15 mouse cellular contexts compared by ENCODE assay signal in the genomic region with DNA sequence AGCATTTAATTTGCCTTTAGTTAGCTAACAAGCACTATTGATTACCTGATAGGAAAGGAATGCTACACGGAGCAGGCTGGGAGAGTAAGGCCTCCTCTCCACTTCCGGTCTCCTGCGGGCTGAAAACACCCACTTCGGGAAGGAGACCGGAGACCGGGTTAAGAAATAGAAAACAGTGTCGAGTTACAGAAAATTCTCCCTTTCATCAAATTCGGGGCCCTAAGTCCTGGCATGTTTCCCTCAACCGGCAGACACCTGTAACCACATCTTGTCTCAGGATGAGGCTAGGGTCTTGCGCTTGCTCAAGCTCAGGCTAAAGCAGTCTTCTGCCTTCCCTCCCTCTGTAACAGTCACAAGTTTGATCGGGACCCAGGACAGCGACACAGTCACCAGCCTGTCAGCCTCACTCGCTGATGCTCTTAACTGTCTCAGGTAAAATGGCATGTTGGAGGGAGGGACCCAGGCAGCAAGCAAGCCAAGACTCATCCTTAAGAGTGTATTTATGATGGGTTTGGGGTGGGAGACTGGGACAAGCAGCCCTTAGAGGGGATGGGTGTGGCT. TPM values are rescaled to one million over a fixed set of nuclear protein-coding genes. Genes with fewer than 3 reads are reported as not detected.
DNase-seq lines count a peak whose midpoint lies in the region; ATAC-seq and TF ChIP-seq lines count a peak whose summit lies in the region.
"Had no signal": no experiment of that assay in that cellular context is flagged by ENCODE, and none has a peak within 500 bp of the region (broad histone marks: within the 10 kb centered on the region; RNA-seq: fewer than 3 reads in every experiment).

No protein-coding gene starts in this region.

- no peak for TF ChIP-seq CTCF in midbrain, postnatal 0 days (IDR thresholded peaks at IDR 0.05)

- peaks cover 56% of the 10 kb centered on the region for H3K27me3 ChIP-seq in kidney, embryonic 14.5 days (ENCODE audit: control insufficient read depth, insufficient read depth, low read length)
- H3K27me3 ChIP-seq in hindbrain, embryonic 14.5 days (ENCODE audit: control insufficient read depth, insufficient read depth, low read length) = no peaks in the 10 kb centered on the region; the same call in 1 of the 2 replicates
- H3K27me3 ChIP-seq in midbrain, postnatal 0 days (ENCODE audit: insufficient read depth, low read length) = no peaks in the 10 kb centered on the region; the same call in 1 of the 2 replicates

- H3K36me3 ChIP-seq in kidney, embryonic 14.5 days (ENCODE audit: control insufficient read depth, insufficient read depth, low read length) = no peaks in the 10 kb centered on the region
- H3K36me3 ChIP-seq in hindbrain, embryonic 14.5 days (replicated peaks; ENCODE audit: control insufficient read depth, insufficient read depth) = no peaks in the 10 kb centered on the region
- no peaks in the 10 kb centered on the region for H3K36me3 ChIP-seq in midbrain, postnatal 0 days (ENCODE audit: insufficient read depth, low read length)

- H3K4me3 ChIP-seq in kidney, embryonic 14.5 days (ENCODE audit: low read length) = no peak overlapping the region
- no peak overlapping the region for H3K4me3 ChIP-seq in hindbrain, embryonic 14.5 days (replicated peaks; ENCODE audit: low read length)
- H3K4me3 ChIP-seq in midbrain, postnatal 0 days (ENCODE audit: low read depth, low read length) = no peak overlapping the region

- under 1% methylated on average over 13 of the region's 13 CpGs for WGBS in kidney, embryonic 14.5 days
- 9% methylated on average over 13 of the region's 13 CpGs for WGBS in hindbrain, embryonic 14.5 days
- 10% methylated on average over 13 of the region's 13 CpGs for WGBS in midbrain, postnatal 0 days

- no peak overlapping the region for H3K27ac ChIP-seq in kidney, embryonic 14.5 days (ENCODE audit: low read depth, low read length)
- no peak overlapping the region for H3K27ac ChIP-seq in hindbrain, embryonic 14.5 days
- no peak overlapping the region for H3K27ac ChIP-seq in midbrain, postnatal 0 days (ENCODE audit: low read depth, low read length)

- peak overlapping the region; percentile 10; the same call in 1 of the 2 replicates for H3K4me2 ChIP-seq in kidney, embryonic 14.5 days (replicated peaks; ENCODE audit: low read depth, low read length)
- peak overlapping the region; percentile 21 for H3K4me2 ChIP-seq in hindbrain, embryonic 14.5 days (replicated peaks)
- H3K4me2 ChIP-seq in midbrain, postnatal 0 days (ENCODE audit: low read depth, low read length, poor library complexity, severe bottlenecking) = peak overlapping the region; percentile 29

- peaks cover 4% of the 10 kb centered on the region; the same call in 1 of the 2 replicates for H3K9me3 ChIP-seq in kidney, embryonic 14.5 days (ENCODE audit: control insufficient read depth, low read length)
- H3K9me3 ChIP-seq in hindbrain, embryonic 14.5 days (ENCODE audit: control insufficient read depth, low read length) = peaks cover 6% of the 10 kb centered on the region; the same call in 1 of the 2 replicates
- H3K9me3 ChIP-seq in midbrain, postnatal 0 days (ENCODE audit: low read length) = peaks cover 4% of the 10 kb centered on the region; the same call in 1 of the 2 replicates

- H3K4me1 ChIP-seq in kidney, embryonic 14.5 days (ENCODE audit: control insufficient read depth, insufficient read depth, low read length) = peaks cover 4% of the 10 kb centered on the region; the same call in 1 of the 2 replicates
- peaks cover 13% of the 10 kb centered on the region; the same call in 1 of the 2 replicates for H3K4me1 ChIP-seq in hindbrain, embryonic 14.5 days (replicated peaks; ENCODE audit: control insufficient read depth, insufficient read depth, low read length)
- H3K4me1 ChIP-seq in midbrain, postnatal 0 days (ENCODE audit: insufficient read depth, low read length) = no peaks in the 10 kb centered on the region; the same call in 1 of the 2 replicates

- no peak for ATAC-seq in kidney, embryonic 14.5 days (ENCODE audit: low FRiP score, low TSS enrichment)
- ATAC-seq in hindbrain, embryonic 14.5 days (ENCODE audit: low FRiP score) = no peak
- no peak for ATAC-seq in midbrain, postnatal 0 days (ENCODE audit: low FRiP score)
- ATAC-seq: CD4-positive, CD25-positive, alpha-beta regulatory T cell, adult 4 months had no signal

- no peak for DNase-seq in kidney, postnatal 14 days
- DNase-seq in embryo, embryonic 9.5 days (ENCODE audit: extremely low spot score) = peak; percentile 35
- DNase-seq in hindbrain, embryonic 14.5 days (ENCODE audit: low spot score) = no peak
- no peak for DNase-seq in midbrain, postnatal 0 days (ENCODE audit: low spot score)
- no peak for DNase-seq in right cerebral cortex, adult 18-20 months
- no peak for DNase-seq in right cerebral cortex, postnatal 36 days (ENCODE audit: low spot score in 2 of 2)
- no peak for DNase-seq in heart, postnatal 25 days (ENCODE audit: low spot score)
- DNase-seq: adrenal gland, adult 8-10 months; cerebellum, postnatal 14 days; kidney, adult 9 months; thymus, postnatal 4 days had no signal

- intact Hi-C loops in heart, postnatal 25 days (cut with DNase I) = loop anchor here (5.0 kb wide), 1 partner anchor 97 kb away; a partner anchor contains a TSS

- H3K9ac ChIP-seq in kidney, embryonic 14.5 days (ENCODE audit: low read depth, low read length) = no peak overlapping the region
- H3K9ac ChIP-seq in hindbrain, embryonic 14.5 days = no peak overlapping the region
- H3K9ac ChIP-seq in midbrain, postnatal 0 days (replicated peaks; ENCODE audit: low read length, poor library complexity, severe bottlenecking) = no peak overlapping the region

RNA-seq across cellular contexts. Expression of a gene that starts 5.0 kb away (rescaled TPM):
- not detected in 2 replicates for polyA plus RNA-seq in kidney, embryonic 14.5 days (2014; fragmentation: Nextera tagmentation; extraction: Ambion mirVana)
- polyA plus RNA-seq in hindbrain, embryonic 14.5 days (2014; fragmentation: Nextera tagmentation; extraction: Ambion mirVana) = 0.51 and 0.88 TPM in 2 replicates
- 1.3 and 3.9 TPM in 2 replicates for total RNA-seq in midbrain, postnatal 0 days (2014; rRNA removed)
- 0.55 and 1.5 TPM in 2 replicates for polyA plus RNA-seq in midbrain, postnatal 0 days (2015; fragmentation: Nextera tagmentation; extraction: Ambion mirVana)
- not detected for total RNA-seq in heart, postnatal 25 days (2021)
- polyA plus RNA-seq: CD4-positive, CD25-positive, alpha-beta regulatory T cell, adult 4 months; small intestine, adult 2 months had no signal

RNA-seq across cellular contexts. Expression of a gene that starts 35.4 kb away (rescaled TPM):
- 0.10 and 0.28 TPM in 2 replicates for polyA plus RNA-seq in kidney, embryonic 14.5 days (2014; fragmentation: Nextera tagmentation; extraction: Ambion mirVana)
- polyA plus RNA-seq in hindbrain, embryonic 14.5 days (2014; fragmentation: Nextera tagmentation; extraction: Ambion mirVana) = 70.3 and 78.6 TPM in 2 replicates
- 197 and 208 TPM in 2 replicates for total RNA-seq in midbrain, postnatal 0 days (2014; rRNA removed)
- 139 and 150 TPM in 2 replicates for polyA plus RNA-seq in midbrain, postnatal 0 days (2015; fragmentation: Nextera tagmentation; extraction: Ambion mirVana)
- total RNA-seq in heart, postnatal 25 days (2021) = not detected
- polyA plus RNA-seq: CD4-positive, CD25-positive, alpha-beta regulatory T cell, adult 4 months had no signal

RNA-seq across cellular contexts. Expression of a gene that starts 52.8 kb away (rescaled TPM):
- not detected in 2 replicates for polyA plus RNA-seq in kidney, embryonic 14.5 days (2014; fragmentation: Nextera tagmentation; extraction: Ambion mirVana)
- not detected in 2 replicates for polyA plus RNA-seq in hindbrain, embryonic 14.5 days (2014; fragmentation: Nextera tagmentation; extraction: Ambion mirVana)
- total RNA-seq in midbrain, postnatal 0 days (2014; rRNA removed) = not detected in 2 replicates
- not detected in 2 replicates for polyA plus RNA-seq in midbrain, postnatal 0 days (2015; fragmentation: Nextera tagmentation; extraction: Ambion mirVana)
- not detected for total RNA-seq in heart, postnatal 25 days (2021)
- polyA plus RNA-seq: CD4-positive, CD25-positive, alpha-beta regulatory T cell, adult 4 months; limb, embryonic 14.5 days; small intestine, adult 2 months had no signal

Comparison
In these comparisons a context has a peak if more than half of its experiments do, and no peak if none do; other contexts are left out.
1. RNA of a gene that starts 35.4 kb away (polyA plus RNA-seq): 139 to 150 TPM in midbrain, postnatal 0 days and 70.3 to 78.6 TPM in hindbrain, embryonic 14.5 days; 0.10 to 0.28 TPM in kidney, embryonic 14.5 days; every median in the first group is over 10 times any median in the second.
2. Peak in every context shown above with its lines, with median percentiles within 50 percentile points of each other: H3K4me2 ChIP-seq.